Mouse (Mus musculus): ENCODE measurements around the gene Cdk2. TPM values are rescaled to one million over a fixed set of nuclear protein-coding genes. Genes with fewer than 3 reads are reported as not detected.
A peak's percentile ranks its signal among the peaks of the same experiment; 100 is the strongest.

Cdk2 gene
- polyA plus RNA-seq, 1 experiment from 2014 or later, result 33.9 TPM

- H3K36me3 ChIP-seq (ENCODE audit: insufficient read depth, low read length), result no peaks in the 10 kb centered on the region
- peaks cover 6% of the 10 kb centered on the region; the same call in 1 of the 2 replicates for H3K4me1 ChIP-seq (ENCODE audit: insufficient read depth, low read depth, low read length)
- no peak overlapping the region for H3K4me3 ChIP-seq (ENCODE audit: low read depth, low read length)
- no peaks in the 10 kb centered on the region for H3K27me3 ChIP-seq (replicated peaks; ENCODE audit: insufficient read depth, low read length)
- no peak overlapping the region for H3K9ac ChIP-seq (replicated peaks; ENCODE audit: low read depth)
- 91% methylated on average over 9 of the region's 9 CpGs for WGBS
- H3K9me3 ChIP-seq (ENCODE audit: low read length), result no peaks in the 10 kb centered on the region
- H3K4me2 ChIP-seq (replicated peaks; ENCODE audit: low read depth, low read length), result no peak overlapping the region
- ATAC-seq (no peak), DNase-seq (ENCODE audit: low spot score) (no peak)
- TF ChIP-seq EP300 (IDR thresholded peaks at IDR 0.05) (no peak), CTCF (IDR thresholded peaks at IDR 0.05) (no peak)
- H3K27ac ChIP-seq (ENCODE audit: low read length), result no peak overlapping the region
Measured at GRCm38 (mm10) chr10:128671148-128671547, 33.7 kb downstream of the Cdk2 start.

GRCm38 (mm10) chr10:128668790-128669672 is 35.8 kb downstream of the Cdk2 start:
- peak; percentile 42 for DNase-seq (ENCODE audit: low spot score)
- Histone ChIP-seq H3K9me3 (ENCODE audit: low read length) (no peaks in the 10 kb centered on the region), H3K9ac (replicated peaks; ENCODE audit: low read depth) (peak overlapping the region; percentile 55), H3K4me2 (replicated peaks; ENCODE audit: low read depth, low read length) (peak overlapping the region; percentile 80), H3K27ac (ENCODE audit: low read length) (peak overlapping the region; percentile 47; the same call in 1 of the 2 replicates), H3K36me3 (ENCODE audit: insufficient read depth, low read length) (no peaks in the 10 kb centered on the region), H3K4me1 (ENCODE audit: insufficient read depth, low read depth, low read length) (peaks cover 6% of the 10 kb centered on the region; the same call in 1 of the 2 replicates), H3K4me3 (ENCODE audit: low read depth, low read length) (peak overlapping the region; percentile 53), H3K27me3 (replicated peaks; ENCODE audit: insufficient read depth, low read length) (no peaks in the 10 kb centered on the region)
- peak; percentile 49 for ATAC-seq
- TF ChIP-seq EP300 (IDR thresholded peaks at IDR 0.05), result no peak
- no peak for TF ChIP-seq CTCF (IDR thresholded peaks at IDR 0.05)
- WGBS, result 1% methylated on average over 34 of the region's 42 CpGs

GRCm38 (mm10) chr10:128665806-128666205 is 39.0 kb downstream of the Cdk2 start:
- no peak for DNase-seq (ENCODE audit: low spot score)
- WGBS, result 92% methylated on average over 2 of the region's 2 CpGs
- ATAC-seq, result no peak

GRCm38 (mm10) chr10:128665307-128665706 is 39.5 kb downstream of the Cdk2 start:
- Histone ChIP-seq H3K9me3 (ENCODE audit: low read length) (no peaks in the 10 kb centered on the region), H3K36me3 (ENCODE audit: insufficient read depth, low read length) (no peaks in the 10 kb centered on the region), H3K4me1 (ENCODE audit: insufficient read depth, low read depth, low read length) (no peaks in the 10 kb centered on the region), H3K27me3 (replicated peaks; ENCODE audit: insufficient read depth, low read length) (no peaks in the 10 kb centered on the region), H3K4me3 (ENCODE audit: low read depth, low read length) (no peak overlapping the region), H3K9ac (replicated peaks; ENCODE audit: low read depth) (no peak overlapping the region), H3K4me2 (replicated peaks; ENCODE audit: low read depth, low read length) (no peak overlapping the region), H3K27ac (ENCODE audit: low read length) (no peak overlapping the region)
- no peak for ATAC-seq
- TF ChIP-seq CTCF (IDR thresholded peaks at IDR 0.05) (no peak), EP300 (IDR thresholded peaks at IDR 0.05) (no peak)
- WGBS, result 64% methylated on average over 3 of the region's 3 CpGs
- DNase-seq (ENCODE audit: low spot score), result no peak

More at GRCm38 (mm10) chr10:128665806-128666205, 39.0 kb downstream of the Cdk2 start:
- Histone ChIP-seq H3K36me3 (ENCODE audit: insufficient read depth, low read length) (no peaks in the 10 kb centered on the region), H3K27me3 (replicated peaks; ENCODE audit: insufficient read depth, low read length) (no peaks in the 10 kb centered on the region), H3K9ac (replicated peaks; ENCODE audit: low read depth) (no peak overlapping the region), H3K4me3 (ENCODE audit: low read depth, low read length) (no peak overlapping the region), H3K4me2 (replicated peaks; ENCODE audit: low read depth, low read length) (no peak overlapping the region), H3K27ac (ENCODE audit: low read length) (no peak overlapping the region), H3K9me3 (ENCODE audit: low read length) (no peaks in the 10 kb centered on the region), H3K4me1 (ENCODE audit: insufficient read depth, low read depth, low read length) (no peaks in the 10 kb centered on the region)
- TF ChIP-seq EP300 (IDR thresholded peaks at IDR 0.05) (no peak), CTCF (IDR thresholded peaks at IDR 0.05) (no peak)

GRCm38 (mm10) chr10:128664808-128665207 is 40.0 kb downstream of the Cdk2 start:
- 61% methylated on average over 3 of the region's 3 CpGs for WGBS
- Histone ChIP-seq H3K4me3 (ENCODE audit: low read depth, low read length) (no peak overlapping the region), H3K27me3 (replicated peaks; ENCODE audit: insufficient read depth, low read length) (no peaks in the 10 kb centered on the region), H3K9me3 (ENCODE audit: low read length) (no peaks in the 10 kb centered on the region), H3K4me2 (replicated peaks; ENCODE audit: low read depth, low read length) (no peak overlapping the region), H3K4me1 (ENCODE audit: insufficient read depth, low read depth, low read length) (no peaks in the 10 kb centered on the region), H3K9ac (replicated peaks; ENCODE audit: low read depth) (no peak overlapping the region), H3K27ac (ENCODE audit: low read length) (no peak overlapping the region), H3K36me3 (ENCODE audit: insufficient read depth, low read length) (no peaks in the 10 kb centered on the region)
- DNase-seq (ENCODE audit: low spot score) (no peak), ATAC-seq (no peak)
- TF ChIP-seq EP300 (IDR thresholded peaks at IDR 0.05) (no peak), CTCF (IDR thresholded peaks at IDR 0.05) (no peak)

GRCm38 (mm10) chr10:128663441-128664220 is 41.2 kb downstream of the Cdk2 start:
- 46% methylated on average over 5 of the region's 5 CpGs for WGBS
- Histone ChIP-seq H3K27ac (ENCODE audit: low read length) (no peak overlapping the region), H3K4me2 (replicated peaks; ENCODE audit: low read depth, low read length) (no peak overlapping the region), H3K4me1 (ENCODE audit: insufficient read depth, low read depth, low read length) (no peaks in the 10 kb centered on the region), H3K9ac (replicated peaks; ENCODE audit: low read depth) (no peak overlapping the region), H3K9me3 (ENCODE audit: low read length) (no peaks in the 10 kb centered on the region), H3K36me3 (ENCODE audit: insufficient read depth, low read length) (no peaks in the 10 kb centered on the region), H3K4me3 (ENCODE audit: low read depth, low read length) (no peak overlapping the region), H3K27me3 (replicated peaks; ENCODE audit: insufficient read depth, low read length) (no peaks in the 10 kb centered on the region)
- DNase-seq (ENCODE audit: low spot score) (no peak), ATAC-seq (no peak)
- no peak for TF ChIP-seq EP300 (IDR thresholded peaks at IDR 0.05)
- no peak for TF ChIP-seq CTCF (IDR thresholded peaks at IDR 0.05)

All from lung, postnatal 0 days (tissue).